Mouse (Mus musculus) inflammation-experienced regulatory T-cells, adult 6 months (primary cell): ENCODE results near the gene Btbd10. TPM values are rescaled to one million over a fixed set of nuclear protein-coding genes. Genes with fewer than 3 reads are reported as not detected.

ENCODE experiments used
- ATAC-seq: one replicate; pipeline ENCODE4 v1.8.0; 2017
- polyA plus RNA-seq, 3 experiments: library from polyadenylated mRNA; unstranded; fragments of 100-300 nt; shearing (Covaris generic); gene quantifications; one replicate each; pipeline ENCODE4 v1.2.1; 2017

The Btbd10 gene
- polyA plus RNA-seq, 3 experiments from 2014 or later = 9.5 to 16.7 (median 11.5) TPM

DNA sequence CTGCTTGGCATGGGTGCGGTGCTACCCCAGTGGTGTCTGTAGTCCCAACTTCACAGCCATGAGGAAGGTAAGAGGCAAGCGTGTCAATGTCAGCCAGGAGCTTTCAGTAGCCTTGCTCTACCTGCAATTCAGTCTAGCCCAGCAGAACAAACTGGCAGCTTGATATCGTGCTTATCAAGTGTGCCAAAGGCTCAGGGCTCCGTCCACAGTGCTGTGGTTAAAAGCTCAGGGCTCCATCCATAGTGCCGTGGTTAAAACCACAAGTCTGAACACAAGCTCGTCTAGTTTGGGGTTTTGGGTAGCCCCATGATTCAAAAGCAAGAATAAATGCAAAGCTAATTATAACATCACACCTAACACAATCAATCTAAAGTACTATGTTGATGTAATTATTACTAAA is 74.6 kb downstream of the Btbd10 start:
- no peak for ATAC-seq

DNA sequence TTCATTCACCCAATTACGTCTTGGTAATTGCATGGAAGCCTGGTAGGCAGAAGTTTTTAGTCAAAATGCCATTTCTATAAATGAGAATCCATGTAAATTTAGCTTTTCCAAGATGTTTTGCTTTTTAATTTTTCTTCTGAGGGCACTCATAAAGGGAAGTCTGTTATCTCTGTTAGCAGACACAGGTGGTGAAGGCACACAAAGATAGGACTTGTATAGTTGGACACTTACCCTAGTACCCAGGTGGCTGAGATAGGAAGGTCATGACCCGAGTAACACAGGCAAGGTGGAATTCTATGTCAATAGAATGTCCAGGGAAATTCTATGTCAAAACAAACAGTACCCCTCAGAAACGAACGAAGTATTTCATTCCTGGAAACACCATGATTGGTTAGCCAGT is 77.0 kb downstream of the Btbd10 start:
- ATAC-seq = no peak

DNA sequence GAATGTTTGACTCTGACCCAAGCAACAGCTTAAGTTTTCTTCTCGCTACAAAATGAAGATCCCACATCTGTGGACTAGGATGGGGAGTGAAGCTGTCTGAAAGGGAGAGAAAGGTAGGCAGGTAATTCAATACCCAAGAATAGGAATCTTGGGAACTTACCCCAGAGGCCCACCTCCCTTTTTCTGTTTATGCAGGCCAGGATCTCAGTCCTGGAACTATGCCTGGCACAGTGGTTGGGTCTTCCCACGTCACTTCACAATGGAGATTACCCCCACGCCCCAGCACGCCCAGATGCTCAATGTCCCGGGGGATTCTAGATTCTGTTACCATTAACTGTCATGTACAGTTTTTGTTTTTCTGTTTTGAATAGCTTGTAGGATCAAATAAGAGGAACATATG is 77.5 kb downstream of the Btbd10 start:
- no peak for ATAC-seq

DNA sequence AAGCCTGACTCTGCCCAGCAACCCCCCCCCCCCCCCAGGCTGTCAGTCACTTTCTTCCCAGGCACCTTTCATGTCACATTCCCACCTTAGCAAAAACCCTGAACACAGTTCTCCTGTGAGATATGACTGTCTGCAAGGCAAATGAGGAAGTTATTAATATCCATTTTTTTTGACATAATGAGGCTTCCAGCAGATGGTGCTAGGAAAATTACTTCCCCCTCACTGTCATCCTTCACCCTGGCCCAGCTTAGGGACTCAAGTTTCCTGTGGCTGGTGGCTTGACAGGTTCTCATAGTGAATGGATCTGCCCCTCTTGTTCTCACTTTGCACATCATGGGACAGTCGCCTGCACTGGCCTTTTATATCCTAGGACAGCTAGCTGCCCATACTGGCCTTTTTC is 80.0 kb downstream of the Btbd10 start:
- ATAC-seq = no peak

DNA sequence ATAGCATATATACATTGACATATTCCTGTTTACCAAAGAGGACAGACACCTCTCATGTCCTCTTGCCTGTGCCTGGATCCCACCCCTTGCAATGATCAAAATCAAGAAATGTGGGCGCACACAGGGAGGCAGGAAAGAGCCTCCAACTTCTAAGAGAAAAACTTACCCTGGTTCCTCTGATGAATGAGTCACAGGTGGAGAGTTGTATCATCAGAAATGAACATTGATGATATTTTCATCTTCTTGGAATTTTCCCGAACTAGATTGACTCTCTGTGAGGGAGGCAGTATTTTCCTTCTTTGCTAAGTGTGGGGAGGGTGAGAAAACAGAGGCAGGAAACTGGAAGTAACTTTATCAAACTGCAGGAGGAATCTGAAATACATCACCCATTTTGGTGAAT is 83.8 kb downstream of the Btbd10 start:
- no peak for ATAC-seq

DNA sequence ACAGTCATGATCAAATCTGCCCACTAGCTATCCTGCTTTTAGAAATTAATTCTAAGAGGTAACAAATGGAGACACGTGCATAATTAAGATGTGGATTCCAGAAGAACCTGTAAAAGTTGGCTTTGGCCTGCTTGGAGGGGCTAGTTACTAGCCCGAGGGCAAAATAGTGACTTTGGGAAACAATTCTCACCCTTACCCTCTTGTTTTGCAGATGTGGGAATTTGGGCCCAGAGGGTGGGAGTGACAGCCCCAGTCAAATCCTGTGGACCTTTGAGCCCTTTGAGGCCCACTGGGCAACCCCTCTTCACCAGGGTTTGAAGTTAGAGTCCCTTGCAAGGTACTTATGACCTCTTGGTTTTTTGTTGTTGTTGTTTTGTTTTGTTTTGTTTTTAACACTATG is 89.9 kb downstream of the Btbd10 start:
- no peak for ATAC-seq

DNA sequence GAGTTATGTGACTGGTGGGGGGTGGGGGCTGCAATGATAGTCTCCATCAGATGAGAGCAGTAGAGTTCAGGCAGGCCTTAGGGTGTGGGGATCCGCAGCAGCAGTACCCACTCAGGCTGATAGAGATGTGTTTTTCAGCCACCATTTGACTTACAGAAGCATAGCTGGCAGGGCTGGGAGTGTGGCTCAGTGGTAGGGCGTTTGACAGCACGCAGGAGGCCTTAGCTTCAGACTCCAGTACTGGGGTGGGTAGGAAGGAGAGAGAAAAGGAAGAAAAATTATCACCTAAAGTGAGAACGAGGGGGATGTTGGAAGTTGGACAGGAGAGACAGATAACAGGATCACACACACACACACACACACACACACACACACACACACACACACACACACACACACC is 90.7 kb downstream of the Btbd10 start:
- no peak for ATAC-seq

DNA sequence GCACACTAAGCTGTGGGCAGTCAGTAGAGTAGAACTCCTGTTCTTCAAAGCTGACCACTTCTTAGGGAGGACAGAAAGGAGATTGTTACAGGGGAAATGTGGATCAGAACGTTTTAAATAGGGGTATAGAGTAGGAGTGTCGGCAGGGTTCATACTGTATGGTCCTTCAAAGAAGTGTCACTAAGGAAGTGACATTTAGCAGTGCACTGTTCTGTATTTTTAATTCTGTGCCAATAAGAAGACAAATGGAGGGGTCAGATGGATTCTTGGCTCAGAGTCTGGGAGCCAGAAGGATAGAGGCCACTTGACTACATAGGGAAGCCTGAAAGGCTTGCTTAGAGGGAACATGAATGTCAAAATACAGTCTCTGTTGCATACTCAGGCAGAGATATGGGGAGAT is 91.9 kb downstream of the Btbd10 start:
- no peak for ATAC-seq

DNA sequence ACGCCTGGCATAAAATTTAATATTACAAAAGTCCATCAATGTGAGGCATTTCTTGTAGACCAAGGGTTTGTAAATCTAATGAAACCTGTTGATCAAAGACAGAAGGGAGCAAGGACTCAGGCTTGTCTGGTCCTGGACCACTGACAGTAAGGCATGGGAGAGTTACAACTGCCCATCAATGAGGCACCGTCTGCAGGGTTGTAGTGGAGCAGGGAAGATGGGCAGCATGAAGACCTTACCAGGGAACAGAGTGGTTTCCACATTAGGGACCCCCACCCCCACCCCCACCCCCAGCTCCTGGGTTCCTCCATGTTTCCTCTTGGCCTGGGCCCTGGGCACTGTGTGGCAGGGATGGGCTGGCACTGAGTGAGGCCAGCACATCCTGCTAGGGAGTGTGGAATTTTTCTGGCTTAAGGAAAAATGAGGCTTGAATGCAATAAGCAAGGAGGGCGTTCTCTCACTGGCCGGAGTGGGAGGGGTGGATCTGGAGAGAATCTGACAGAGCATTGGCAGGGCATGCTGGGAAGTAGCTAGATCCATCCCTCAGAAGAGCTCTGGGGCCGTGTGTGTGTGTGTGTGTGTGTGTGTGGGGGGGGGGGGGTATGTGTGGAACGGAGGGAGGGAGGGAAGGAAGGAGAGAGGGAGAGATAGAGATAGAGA is 96.7 kb downstream of the Btbd10 start:
- ATAC-seq = no peak

DNA sequence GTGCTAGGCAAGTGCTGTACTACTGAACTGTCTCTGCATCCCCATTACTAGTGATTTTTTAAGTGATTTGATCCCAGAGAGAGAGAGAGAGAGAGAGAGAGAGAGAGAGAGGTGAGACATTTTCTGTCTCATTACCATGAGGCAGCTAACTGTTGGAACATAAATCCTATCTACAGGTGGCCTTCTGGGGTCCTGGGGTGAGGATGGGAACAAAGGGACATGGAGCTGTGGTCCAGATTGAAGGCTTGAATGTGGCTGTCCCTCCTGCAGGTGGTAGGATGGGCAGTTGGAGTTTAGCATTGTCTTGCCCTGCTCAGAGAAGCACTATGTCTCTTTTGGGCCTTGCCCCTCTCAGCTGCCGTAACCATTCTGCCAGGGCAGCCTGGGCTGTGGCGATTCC is 98.2 kb downstream of the Btbd10 start:
- no peak for ATAC-seq

DNA sequence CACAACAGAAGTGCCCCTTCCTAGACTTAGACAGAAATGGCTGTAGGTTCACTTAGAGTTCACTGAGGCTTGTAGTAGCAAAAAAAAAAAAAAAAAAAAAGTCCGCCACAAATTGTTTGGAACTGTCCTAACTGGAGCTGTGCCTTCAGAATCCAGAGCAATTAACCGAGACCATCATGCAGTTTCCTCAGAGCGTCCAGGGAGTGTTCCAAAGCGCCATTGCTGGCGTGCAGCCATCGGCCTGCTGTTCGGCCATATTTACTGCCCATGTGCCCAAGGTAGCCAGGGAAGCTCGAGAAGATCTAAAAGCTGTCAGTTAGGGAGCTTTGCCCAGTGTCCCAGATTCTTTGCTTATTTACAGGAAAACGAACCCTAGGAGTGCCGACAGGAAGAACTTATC is 98.6 kb downstream of the Btbd10 start:
- no peak for ATAC-seq

DNA sequence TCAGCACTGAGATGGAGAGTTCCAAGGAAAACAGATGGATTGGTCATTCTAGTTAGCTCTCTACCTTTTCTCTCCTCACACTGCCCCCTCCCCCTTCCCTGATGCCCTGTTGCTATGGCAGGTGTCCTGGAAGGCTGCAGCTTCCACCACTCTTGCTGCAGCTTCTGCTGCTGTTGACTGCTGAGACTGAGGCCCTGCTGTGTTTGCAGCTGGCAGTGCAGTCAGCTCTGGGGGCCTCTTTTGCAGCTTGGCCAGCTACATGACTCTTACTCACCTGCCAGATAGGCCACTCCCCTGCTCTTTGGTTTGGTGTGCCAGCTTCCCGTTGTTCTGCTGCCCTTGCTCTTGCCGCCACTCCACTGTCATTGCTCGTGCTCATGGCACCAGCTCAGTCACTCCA is 99.3 kb downstream of the Btbd10 start:
- ATAC-seq = no peak

DNA sequence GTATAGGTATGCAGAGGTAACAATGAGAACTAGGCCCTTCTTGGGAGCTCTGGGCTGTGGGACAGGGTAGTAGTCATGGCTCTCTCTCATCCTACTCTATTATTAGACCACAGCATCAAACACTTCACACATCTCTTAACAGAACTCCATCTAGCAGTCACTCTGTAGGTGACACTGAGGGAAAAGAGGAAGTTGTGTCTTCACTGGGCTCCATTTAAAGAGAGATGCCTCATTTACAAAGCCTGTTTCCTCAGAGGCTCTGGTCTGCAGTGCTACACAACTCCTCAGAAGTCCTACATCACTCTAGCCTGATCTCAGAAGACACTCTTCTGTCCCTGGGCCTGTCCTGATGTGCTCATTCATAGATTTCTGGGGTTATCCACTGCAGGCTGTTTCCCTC is 100.1 kb downstream of the Btbd10 start:
- no peak for ATAC-seq

DNA sequence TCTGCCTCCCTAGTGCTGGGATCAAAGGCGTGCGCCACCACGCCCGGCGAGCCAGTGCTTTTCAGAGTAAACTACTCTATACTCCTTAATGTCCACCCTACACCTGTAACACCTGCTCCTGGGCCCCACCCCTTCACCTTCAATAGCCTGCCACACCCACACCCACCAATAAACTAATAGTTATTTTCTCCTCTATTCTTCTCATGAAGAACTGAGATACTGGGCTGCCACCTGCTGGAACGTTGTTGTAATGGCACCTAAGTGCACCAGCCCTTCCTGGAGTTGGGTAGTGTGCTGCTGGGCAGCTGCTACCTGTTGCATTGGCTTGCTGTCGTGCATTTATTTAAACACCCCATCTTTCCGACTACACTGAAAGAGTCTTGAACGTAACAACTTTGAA is 100.9 kb downstream of the Btbd10 start:
- peak; percentile 81 for ATAC-seq

Other genes with a start within 250 kb of the Btbd10 start
- 10 to 100 TPM; 20.7 to 36.9 (median 30.1) TPM for gene Arntl, start 161.9 kb downstream of the Btbd10 start, polyA plus RNA-seq
- gene Pth, start 19.2 kb upstream of the Btbd10 start, polyA plus RNA-seq = not detected
- 100 to 1,000 TPM in 1 of 3 experiments, 10 to 100 TPM in 2; 74.7 to 134 (median 82.4) TPM for gene Far1, start 144.4 kb upstream of the Btbd10 start, polyA plus RNA-seq